Mouse (Mus musculus): ENCODE results near the gene Pnpla7. TPM values are rescaled to one million over a fixed set of nuclear protein-coding genes. Genes with fewer than 3 reads are reported as not detected.

Gene Pnpla7
- polyA plus RNA-seq, 1 experiment, result 50.4 TPM

GRCm38 (mm10) chr2:25095109-25095850 is 119.4 kb downstream of the Pnpla7 start, which contains the start of gene Noxa1:
Gene Noxa1 (minus strand): TSS chr2:25095149.
- no peak for DNase-seq (ENCODE audit: low read depth in 1 of 2, low spot score in 2 of 2)
- 56% methylated on average over 28 of the region's 28 CpGs for whole genome bisulfite sequencing

GRCm38 (mm10) chr2:25098005-25098615 is 122.3 kb downstream of the Pnpla7 start:
- WGBS, result 76% methylated on average over 3 of the region's 3 CpGs
- TF ChIP-seq POLR2A (IDR thresholded peaks at IDR 0.05; ENCODE audit: low read depth, low read length), result no peak
- no peak for TF ChIP-seq CTCF (IDR thresholded peaks at IDR 0.05; ENCODE audit: extremely low read depth, insufficient read depth, insufficient read length, insufficient replicate concordance)
- Histone ChIP-seq H3K36me3 (ENCODE audit: control insufficient read depth, insufficient read depth, low read length) (no peaks in the 10 kb centered on the region), H3K27me3 (ENCODE audit: control insufficient read depth, insufficient read depth, low read length) (no peaks in the 10 kb centered on the region), H3K4me1 (ENCODE audit: control insufficient read depth, insufficient read depth, insufficient read length) (no peaks in the 10 kb centered on the region), H3K27ac (ENCODE audit: insufficient read depth, low read length) (no peak overlapping the region), H3K4me3 (ENCODE audit: extremely low read depth, insufficient read depth, insufficient read length) (no peak overlapping the region)
- DNase-seq (ENCODE audit: low read depth in 1 of 2, low spot score in 2 of 2), result no peak

More at GRCm38 (mm10) chr2:25095109-25095850, 119.4 kb downstream of the Pnpla7 start, which contains the start of gene Noxa1:
- H3K36me3 ChIP-seq (ENCODE audit: control insufficient read depth, insufficient read depth, low read length), result no peaks in the 10 kb centered on the region
- H3K4me1 ChIP-seq (ENCODE audit: control insufficient read depth, insufficient read depth, insufficient read length), result no peaks in the 10 kb centered on the region
- H3K27ac ChIP-seq (ENCODE audit: insufficient read depth, low read length), result no peak within 1 kb of the TSS
- H3K4me3 ChIP-seq (ENCODE audit: extremely low read depth, insufficient read depth, insufficient read length), result no peak within 1 kb of the TSS
- no peaks in the 10 kb centered on the region for H3K27me3 ChIP-seq (ENCODE audit: control insufficient read depth, insufficient read depth, low read length)
- TF ChIP-seq POLR2A (IDR thresholded peaks at IDR 0.05; ENCODE audit: low read depth, low read length) (no peak), CTCF (IDR thresholded peaks at IDR 0.05; ENCODE audit: extremely low read depth, insufficient read depth, insufficient read length, insufficient replicate concordance) (no peak)

GRCm38 (mm10) chr2:25098956-25099355 is 123.1 kb downstream of the Pnpla7 start:
- WGBS, result 59% methylated on average over 5 of the region's 5 CpGs
- no peaks in the 10 kb centered on the region for H3K4me1 ChIP-seq (ENCODE audit: control insufficient read depth, insufficient read depth, insufficient read length)
- H3K36me3 ChIP-seq (ENCODE audit: control insufficient read depth, insufficient read depth, low read length), result no peaks in the 10 kb centered on the region
- H3K27ac ChIP-seq (ENCODE audit: insufficient read depth, low read length), result no peak overlapping the region
- DNase-seq (ENCODE audit: low read depth in 1 of 2, low spot score in 2 of 2), result no peak
- TF ChIP-seq CTCF (IDR thresholded peaks at IDR 0.05; ENCODE audit: extremely low read depth, insufficient read depth, insufficient read length, insufficient replicate concordance), result no peak
- no peak for TF ChIP-seq POLR2A (IDR thresholded peaks at IDR 0.05; ENCODE audit: low read depth, low read length)
- no peak overlapping the region for H3K4me3 ChIP-seq (ENCODE audit: extremely low read depth, insufficient read depth, insufficient read length)
- H3K27me3 ChIP-seq (ENCODE audit: control insufficient read depth, insufficient read depth, low read length), result no peaks in the 10 kb centered on the region

DNA sequence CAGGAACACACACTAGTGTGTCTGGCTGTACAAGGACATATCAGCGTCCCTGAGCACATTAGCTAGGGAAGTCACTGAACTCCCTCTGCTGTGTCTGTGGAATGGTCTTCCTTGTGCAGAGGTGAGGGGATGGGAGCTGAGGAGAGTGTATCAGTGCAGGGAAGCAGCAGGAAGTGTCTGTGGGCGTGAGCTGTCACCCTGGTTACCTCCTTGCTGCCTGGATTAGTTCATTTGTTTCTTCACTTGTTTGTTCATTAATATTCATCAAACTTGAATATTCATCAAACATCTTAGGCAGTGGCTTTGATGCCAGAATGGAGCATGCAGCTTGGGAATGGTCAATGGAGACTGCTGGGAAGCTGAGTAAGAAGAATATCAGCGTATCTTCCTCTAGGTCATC is 123.9 kb downstream of the Pnpla7 start:
- no peaks in the 10 kb centered on the region for H3K36me3 ChIP-seq (ENCODE audit: control insufficient read depth, insufficient read depth, low read length)
- no peak for DNase-seq (ENCODE audit: low read depth in 1 of 2, low spot score in 2 of 2)
- no peak overlapping the region for H3K4me3 ChIP-seq (ENCODE audit: extremely low read depth, insufficient read depth, insufficient read length)
- WGBS, result 74% methylated on average over 3 of the region's 3 CpGs
- H3K27me3 ChIP-seq (ENCODE audit: control insufficient read depth, insufficient read depth, low read length), result no peaks in the 10 kb centered on the region
- TF ChIP-seq POLR2A (IDR thresholded peaks at IDR 0.05; ENCODE audit: low read depth, low read length) (no peak), CTCF (IDR thresholded peaks at IDR 0.05; ENCODE audit: extremely low read depth, insufficient read depth, insufficient read length, insufficient replicate concordance) (no peak)
- H3K27ac ChIP-seq (ENCODE audit: insufficient read depth, low read length), result no peak overlapping the region
- H3K4me1 ChIP-seq (ENCODE audit: control insufficient read depth, insufficient read depth, insufficient read length), result no peaks in the 10 kb centered on the region

Other genes with a start within 250 kb of the Pnpla7 start
- gene Cacna1b, start 212.9 kb upstream of the Pnpla7 start, polyA plus RNA-seq (2012; rRNA removed), result 5.0 and 7.4 TPM in 2 replicates
- 39.4 and 43.8 TPM in 2 replicates for gene Ehmt1, start 56.4 kb upstream of the Pnpla7 start, polyA plus RNA-seq (2012; rRNA removed)
- 192 and 248 TPM in 2 replicates for gene Arrdc1, start 40.8 kb upstream of the Pnpla7 start, polyA plus RNA-seq (2012; rRNA removed)
- 3.8 and 4.9 TPM in 2 replicates for gene Zmynd19, start 26.2 kb upstream of the Pnpla7 start, polyA plus RNA-seq (2012; rRNA removed)
- 16.0 and 18.3 TPM in 2 replicates for gene Dph7, start 13.6 kb upstream of the Pnpla7 start, polyA plus RNA-seq (2012; rRNA removed)
- gene Mrpl41, start 935 bp upstream of the Pnpla7 start, polyA plus RNA-seq (2012; rRNA removed), result 12.6 and 18.8 TPM in 2 replicates
- gene Nsmf, start 78.3 kb downstream of the Pnpla7 start, polyA plus RNA-seq (2012; rRNA removed), result 43.0 and 81.9 TPM in 2 replicates
- gene Entpd8, start 104.3 kb downstream of the Pnpla7 start, polyA plus RNA-seq (2012; rRNA removed), result 0.05 and 0.14 TPM in 2 replicates
- gene Noxa1, start 119.1 kb downstream of the Pnpla7 start, polyA plus RNA-seq (2012; rRNA removed), result 0.21 and 0.25 TPM in 2 replicates
- 8.0 and 13.8 TPM in 2 replicates for gene Nrarp, start 204.7 kb downstream of the Pnpla7 start, polyA plus RNA-seq (2012; rRNA removed)
- gene Tor4a, start 220.9 kb downstream of the Pnpla7 start, polyA plus RNA-seq (2012; rRNA removed), result 77.5 and 104 TPM in 2 replicates
- gene Nelfb, start 235.5 kb downstream of the Pnpla7 start, polyA plus RNA-seq (2012; rRNA removed), result 61.6 and 68.1 TPM in 2 replicates
- 0.05 TPM in 1 of 2 replicates, not detected in the other for gene Stpg3, start 238.6 kb downstream of the Pnpla7 start, polyA plus RNA-seq (2012; rRNA removed)
- 0.11 and 0.16 TPM in 2 replicates for gene Fam166a, start 242.7 kb downstream of the Pnpla7 start, polyA plus RNA-seq (2012; rRNA removed)
- 222 and 307 TPM in 2 replicates for gene Tubb4b, start 248.7 kb downstream of the Pnpla7 start, polyA plus RNA-seq (2012; rRNA removed)

Measured in spleen, adult 2 months (tissue).